Mouse (Mus musculus) regulatory T cell (primary cell): ENCODE data around the gene Ltbp1.

ENCODE experiments used
- in situ Hi-C: fragments of 300-600 bp; cut with MboI, MseI; formaldehyde crosslinking; loops from one replicate; pipeline ENCODE4 v1.15.1; 2025; ENCODE audit warnings: high pct_unique_total_duplicates

Gene Ltbp1

DNA sequence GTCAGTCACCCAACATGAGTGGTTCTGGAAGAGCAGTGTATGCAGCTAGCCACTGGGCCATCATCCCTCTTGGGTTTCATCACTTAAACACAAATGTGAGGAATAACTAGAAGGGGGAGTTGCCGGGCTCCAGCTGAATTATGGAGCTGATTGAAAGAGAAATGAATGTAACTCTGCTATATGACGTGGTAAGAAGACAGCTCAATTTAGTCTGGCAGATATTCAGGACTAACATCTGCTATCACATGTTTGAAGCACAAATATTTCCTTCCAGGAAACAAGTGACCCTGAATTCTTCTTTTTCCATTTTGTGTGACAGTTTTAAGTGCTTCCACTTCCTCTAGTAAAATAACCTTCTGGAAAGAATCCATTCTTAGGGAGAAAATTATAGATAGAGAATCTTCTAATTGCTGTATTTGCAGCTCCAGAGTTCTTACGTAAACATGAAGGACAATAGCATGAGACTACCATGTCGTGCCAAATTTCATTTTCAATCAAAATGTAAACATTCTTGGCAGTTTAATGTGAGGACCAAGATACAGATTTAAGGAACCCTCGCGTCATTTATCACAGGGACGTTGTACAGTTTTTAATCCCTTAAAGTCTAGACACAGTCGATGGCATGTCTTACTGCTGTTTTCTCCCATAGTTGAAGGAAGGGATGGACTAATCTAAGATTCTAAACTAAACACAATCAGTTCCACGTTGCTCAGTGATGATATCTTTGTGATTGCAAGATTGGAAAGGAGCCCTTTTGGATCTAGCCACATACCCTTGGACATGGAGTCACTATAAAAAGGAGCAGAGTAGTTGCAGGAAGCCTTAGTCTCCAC is 279.7 kb downstream of the Ltbp1 start:
- in situ Hi-C loops, result no loop called here

DNA sequence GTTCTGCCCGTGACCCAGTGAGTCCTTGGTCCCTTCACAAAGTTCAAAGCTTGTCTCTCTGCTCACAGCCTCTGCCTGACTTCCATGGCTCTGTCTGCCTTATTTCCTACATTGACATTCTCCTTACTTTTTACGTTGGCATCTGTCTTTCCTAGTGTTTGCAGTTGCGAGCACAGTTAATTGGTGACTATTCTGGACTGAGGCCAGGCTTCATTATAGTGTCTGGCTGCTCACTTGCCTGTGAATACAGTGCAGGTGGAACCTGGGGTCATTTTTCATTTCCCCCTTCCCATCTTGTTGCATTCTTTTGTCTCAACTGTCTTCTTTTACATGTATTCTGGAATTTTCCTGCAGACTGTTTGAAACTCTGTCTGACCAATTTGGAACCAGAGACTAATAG is 287.6 kb downstream of the Ltbp1 start:
- in situ Hi-C loops, result no loop called here

DNA sequence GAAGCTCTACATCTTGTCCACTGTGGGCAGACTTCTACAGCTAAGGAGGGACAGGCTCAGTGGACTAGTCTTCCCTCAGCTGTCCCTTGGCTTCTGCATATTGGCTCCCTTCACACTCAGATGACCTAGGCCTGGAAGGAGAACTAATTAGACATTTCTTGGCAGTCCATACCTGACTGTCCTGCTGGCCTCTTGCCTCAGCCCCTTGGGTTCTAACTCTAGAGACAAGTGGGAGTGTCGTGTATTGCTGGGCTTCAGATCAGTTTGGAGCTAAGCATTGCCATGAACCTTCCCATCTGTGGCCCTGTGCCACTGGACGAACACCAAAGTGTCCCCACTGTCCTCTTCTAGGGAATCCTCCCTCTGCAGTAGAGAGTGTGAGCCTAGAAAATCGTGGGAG is 288.4 kb downstream of the Ltbp1 start:
- in situ Hi-C loops, result no loop called here

DNA sequence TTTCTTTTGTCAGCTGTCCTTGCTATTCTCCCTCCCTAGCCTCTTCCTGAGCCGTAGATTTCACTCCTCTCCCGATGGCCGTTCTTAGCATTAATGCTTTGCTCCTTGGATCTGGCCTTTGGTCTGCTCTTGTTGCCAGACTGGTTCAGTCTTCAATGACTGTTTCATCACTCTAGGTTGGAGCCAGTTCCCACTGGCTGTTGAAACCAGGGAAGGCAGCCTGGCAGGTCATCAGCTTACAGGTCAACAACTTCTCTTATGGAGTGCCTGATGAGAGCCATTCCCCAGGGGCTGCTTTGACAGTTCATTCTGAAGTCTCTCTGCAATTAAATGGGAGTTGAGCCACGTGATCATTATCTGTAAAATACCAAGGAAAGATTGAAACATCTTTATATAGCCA is 295.5 kb downstream of the Ltbp1 start:
- in situ Hi-C loops, result no loop called here

DNA sequence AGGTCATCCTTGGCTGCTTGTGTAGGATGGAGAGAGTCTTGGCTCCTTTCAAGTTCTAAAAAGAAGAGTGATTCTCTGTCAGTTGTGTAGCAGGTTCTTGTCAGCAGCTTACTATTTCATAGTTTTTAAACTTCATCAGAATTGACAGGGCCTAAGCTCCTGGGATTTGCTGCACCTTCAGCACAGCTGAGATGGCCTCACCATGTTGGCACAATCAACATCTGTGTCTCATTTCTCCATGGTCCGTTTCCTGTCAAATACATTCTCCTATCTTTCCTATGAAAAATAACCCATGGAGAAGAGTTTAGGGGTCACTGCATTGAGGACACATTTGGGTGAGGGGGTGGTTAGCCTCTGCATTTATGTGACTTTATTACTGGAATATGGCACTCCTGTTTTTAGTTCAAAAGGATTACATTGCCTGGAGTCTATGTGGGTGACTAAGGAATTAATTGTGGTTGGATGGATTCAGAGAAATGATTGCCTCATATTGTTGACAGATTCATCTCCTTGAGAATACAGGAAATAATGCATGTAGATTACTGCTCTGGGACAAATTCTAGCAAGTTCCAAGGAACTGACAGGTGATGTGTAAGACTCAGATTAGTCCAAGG is 299.5 kb downstream of the Ltbp1 start:
- in situ Hi-C loops, result no loop called here

DNA sequence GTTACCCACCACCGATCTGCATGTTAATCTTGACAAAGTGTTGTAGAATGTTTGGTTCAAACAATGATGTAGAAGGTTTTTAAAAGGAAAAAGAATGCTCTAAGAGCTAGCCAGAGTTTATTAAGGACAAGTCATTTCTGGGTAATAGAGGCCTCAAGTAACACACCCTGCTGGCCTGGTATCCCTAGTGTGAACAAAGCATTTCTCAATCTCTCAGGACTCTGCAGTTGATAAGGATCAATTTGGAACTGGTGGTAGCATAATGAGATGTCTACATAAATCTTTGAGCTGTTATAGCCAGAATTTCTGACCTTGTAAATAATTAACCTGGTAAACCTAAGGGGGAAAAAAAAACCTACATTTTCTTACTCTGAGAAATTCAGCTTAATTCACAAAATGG is 300.3 kb downstream of the Ltbp1 start:
- in situ Hi-C loops, result no loop called here

DNA sequence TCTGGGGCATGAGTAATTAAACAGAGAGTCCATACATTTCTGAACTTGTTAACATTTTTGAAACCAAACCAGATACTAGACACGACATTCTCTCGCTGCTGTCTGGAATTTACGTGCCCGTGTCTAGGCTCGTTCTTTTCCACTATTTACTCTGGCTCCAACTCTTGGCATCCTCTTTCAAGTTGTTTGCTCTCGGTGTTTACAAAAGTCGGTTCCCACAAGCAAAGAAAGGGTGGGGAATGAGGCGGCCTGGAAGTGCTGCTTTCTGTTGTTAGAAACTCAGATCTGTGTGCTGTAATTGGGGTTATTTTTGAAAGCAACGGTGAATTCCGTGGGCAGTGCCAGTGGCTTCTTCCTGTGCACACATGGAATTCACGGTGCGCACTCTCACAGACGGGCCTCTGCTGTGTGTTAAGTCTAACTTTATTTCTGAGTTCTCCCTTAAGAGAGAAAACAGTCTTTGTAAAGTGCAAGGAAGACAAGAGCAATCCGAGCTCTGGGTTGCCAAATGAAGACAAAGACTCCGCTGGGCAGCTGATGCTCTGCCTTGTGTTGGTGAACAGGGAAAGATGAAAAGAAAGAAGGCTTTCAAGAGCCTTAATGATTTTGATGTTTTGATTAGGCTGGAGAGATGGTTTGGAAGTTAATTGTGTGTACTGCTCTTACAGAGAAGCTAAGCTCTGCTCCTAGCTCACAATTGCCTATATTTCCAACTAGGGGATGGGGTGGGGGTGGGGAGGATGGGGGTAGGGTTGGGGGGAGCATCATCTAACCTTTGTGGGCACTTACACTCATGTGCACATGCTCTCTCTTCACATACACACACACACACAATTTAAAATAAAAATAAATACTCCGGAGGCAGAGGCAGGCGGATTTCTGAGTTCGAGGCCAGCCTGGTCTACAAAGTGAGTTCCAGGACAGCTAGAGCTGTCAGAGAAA is 302.0 kb downstream of the Ltbp1 start:
- in situ Hi-C loops, result no loop called here

DNA sequence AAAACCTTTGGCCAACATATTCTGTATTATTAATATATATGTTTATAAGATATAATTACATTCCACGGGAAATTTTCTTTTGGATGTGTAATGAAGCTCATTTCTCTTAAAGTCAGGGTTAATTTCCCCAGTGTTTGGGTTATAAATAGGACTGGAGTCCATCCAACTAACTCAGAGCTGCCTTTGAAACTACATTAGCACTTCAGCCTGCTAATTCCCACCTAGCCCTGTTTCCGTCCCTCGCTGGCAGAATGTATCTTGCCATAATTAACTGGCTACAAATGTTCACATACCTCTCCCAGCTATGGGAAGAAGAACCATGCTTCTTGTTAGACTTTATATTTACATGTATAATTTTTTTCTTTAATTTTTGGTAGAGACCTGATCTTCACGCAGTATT is 311.7 kb downstream of the Ltbp1 start:
- in situ Hi-C loops, result no loop called here

DNA sequence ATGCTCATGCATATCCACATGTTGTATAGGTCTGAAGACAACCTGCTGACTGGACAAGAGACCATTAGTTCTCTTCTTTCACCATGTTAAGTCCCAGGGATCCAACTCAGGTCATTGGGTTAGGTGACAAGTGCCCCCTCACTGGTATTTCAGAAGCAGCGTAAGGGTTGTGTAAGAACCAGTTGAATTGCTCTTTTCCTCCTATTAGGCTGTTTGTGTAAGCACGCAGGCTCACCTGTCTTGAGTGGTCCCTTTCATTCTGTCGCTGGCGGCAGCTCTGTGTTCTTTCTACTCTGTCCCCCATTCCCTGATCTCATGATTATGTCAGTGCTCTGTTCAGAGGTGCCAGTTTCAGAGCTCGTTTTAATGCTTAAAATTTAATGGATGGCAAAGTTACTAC is 317.9 kb downstream of the Ltbp1 start:
- in situ Hi-C loops, result no loop called here

DNA sequence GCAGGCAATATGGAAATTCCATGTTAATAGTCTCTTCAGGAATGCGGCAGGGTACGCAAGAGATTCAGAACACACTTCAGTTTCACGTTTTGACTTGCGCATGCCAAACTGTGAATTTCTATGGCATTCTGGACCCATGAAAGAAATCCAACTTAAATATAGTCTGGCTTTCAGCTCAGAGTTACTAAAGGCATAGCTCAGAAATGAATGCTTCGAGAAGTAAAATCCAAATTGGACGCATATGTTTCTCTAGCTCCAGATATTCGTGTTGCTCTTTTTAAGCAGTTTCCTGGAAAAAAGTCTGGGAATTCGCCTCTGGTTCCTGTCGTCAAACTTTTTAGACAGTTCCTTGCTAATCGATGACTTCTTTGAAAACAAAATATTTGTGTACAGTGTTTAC is 318.4 kb downstream of the Ltbp1 start:
- in situ Hi-C loops, result no loop called here

DNA sequence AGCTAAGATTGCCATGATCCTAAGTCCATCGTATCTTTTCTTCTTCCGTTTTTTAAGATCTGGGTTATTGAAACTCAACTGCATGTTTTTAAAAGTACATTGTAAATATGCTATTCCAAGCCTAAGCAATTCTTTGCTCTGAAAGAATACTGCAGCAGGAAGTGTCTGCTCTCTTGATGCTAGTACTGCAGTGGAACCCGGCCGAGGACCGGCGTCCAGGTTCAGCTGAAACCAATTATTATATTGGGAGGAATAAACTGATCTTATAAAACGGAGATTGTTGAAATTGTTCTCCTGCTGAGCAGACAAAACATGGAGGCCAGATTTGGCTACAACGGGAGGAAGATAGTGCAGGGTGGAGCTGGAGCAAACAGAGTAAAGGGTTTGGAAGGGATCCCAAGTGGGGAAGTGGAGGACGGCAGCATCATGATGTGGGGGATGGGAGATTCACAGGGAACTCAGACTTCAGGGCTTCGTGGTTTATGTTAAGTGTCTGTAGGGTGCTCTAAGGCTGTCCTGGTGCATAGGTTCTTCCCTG is 322.8 kb downstream of the Ltbp1 start:
- in situ Hi-C loops, result no loop called here

DNA sequence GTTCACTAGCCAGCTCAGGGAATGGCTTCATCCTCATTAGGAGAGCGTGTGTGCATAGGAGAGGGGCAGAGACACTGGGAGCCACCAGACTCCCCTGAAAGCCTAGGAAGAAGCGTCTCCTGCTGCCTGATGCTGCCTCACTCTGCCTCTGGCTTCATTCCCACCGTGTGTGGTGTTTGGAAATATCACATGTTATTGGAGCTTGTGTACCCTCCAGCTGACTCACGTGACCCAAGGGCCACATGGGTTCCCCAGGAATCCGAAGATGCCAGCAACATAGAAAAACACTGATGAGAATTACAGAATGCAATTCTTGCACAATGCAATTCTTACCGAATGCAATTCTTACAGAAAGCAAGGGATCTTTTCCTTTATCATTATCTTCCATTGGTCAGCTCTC is 325.0 kb downstream of the Ltbp1 start:
- in situ Hi-C loops, result no loop called here

DNA sequence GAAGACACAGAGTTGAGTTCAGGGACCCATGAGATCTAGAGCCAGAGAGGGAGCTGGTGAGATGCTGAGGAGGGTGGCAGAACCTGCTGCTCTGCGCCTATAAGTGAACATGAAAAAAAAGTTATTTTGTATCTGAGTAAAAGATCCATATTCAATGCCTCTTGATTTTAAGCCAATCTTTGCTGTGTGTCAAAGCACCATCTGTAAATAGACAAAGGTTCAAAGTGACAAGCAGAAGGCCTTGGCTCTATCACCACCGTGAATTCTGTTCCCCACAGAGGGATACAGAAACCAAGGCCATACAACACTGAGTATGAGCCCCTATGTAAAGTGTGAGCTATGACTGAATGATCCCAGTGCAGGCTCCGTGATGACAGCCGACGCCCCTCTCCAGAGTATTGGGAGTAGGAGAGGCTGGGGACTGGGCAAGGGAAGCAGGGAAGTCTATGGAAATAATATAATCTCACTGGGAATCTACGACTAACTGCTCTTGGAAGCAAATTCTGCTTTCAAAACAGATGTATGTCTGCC is 326.1 kb downstream of the Ltbp1 start:
- in situ Hi-C loops, result no loop called here

DNA sequence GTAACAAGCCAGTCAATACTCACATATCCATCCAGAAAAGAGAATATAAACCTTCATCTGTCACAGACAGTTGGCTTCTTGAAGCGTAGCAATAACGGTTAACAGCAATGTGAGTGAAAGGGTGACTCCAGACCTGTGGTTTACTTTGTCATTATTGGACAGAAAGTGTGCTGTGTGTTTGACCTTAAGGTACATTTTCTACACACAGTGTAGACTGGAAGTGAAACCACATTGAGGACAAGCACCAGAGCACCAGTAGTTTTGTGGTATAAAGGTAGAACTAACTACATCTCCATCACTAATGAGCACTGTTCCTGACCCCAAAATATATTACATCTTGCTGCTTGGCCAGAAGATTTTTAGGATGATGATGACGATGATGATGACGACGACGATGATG is 326.9 kb downstream of the Ltbp1 start:
- in situ Hi-C loops, result no loop called here

DNA sequence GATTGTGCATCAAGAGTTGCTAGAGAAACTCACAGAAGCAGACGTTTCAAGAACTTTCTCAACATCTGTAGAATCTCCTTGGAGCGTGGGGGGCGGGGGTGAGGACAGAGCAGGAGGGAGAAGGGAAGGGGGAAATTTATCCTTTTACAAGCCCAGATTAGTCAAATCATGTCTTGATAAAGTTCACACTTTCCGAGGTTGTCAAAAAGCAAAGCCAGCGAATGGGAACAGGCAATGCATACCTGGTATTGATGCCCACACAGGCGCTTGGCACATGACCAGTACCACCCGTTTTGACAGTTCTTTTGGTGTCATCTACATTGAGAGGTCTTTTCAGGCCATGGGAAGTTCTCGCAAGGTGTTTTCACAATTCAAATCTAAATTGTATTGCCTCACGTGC is 327.6 kb downstream of the Ltbp1 start:
- in situ Hi-C loops, result no loop called here

DNA sequence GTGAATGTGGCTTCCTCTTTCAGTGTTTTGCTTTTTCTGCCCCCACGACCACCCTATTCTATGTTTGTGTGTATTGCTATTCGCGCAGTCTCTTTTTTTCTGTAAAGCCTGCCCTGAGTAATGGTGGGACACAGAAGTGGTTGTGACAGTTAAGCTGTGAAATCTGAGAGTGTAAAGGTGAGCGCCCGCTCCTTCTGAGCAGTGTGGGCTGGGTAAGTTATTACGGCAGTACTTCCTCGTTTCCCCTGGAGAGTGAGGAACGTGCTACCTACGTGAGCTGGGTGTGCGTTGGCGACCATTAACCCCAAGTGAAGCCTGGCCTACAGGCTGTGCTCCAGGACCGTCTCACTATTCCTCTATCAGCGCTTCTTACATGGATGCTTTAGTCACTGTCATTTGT is 328.4 kb downstream of the Ltbp1 start:
- in situ Hi-C loops, result no loop called here

DNA sequence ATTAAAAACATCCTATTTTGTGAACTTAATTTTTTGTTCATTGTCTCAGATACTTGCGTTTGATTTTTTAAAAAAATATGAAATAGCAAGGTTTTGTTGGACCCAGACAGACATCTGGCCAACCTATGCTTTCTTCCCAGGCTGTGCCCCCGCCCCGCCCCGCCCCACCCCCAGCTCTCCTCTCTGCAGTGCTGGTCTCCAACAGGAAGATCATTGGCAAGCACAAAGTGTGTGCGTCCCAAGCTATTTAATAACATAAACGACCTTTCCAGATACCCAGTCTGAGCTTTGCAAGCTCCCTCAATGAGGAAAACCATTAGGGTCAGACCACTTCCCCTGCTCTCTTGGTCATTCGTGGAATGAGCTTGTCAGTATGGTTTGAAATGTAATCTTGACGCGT is 330.3 kb downstream of the Ltbp1 start:
- in situ Hi-C loops, result no loop called here

DNA sequence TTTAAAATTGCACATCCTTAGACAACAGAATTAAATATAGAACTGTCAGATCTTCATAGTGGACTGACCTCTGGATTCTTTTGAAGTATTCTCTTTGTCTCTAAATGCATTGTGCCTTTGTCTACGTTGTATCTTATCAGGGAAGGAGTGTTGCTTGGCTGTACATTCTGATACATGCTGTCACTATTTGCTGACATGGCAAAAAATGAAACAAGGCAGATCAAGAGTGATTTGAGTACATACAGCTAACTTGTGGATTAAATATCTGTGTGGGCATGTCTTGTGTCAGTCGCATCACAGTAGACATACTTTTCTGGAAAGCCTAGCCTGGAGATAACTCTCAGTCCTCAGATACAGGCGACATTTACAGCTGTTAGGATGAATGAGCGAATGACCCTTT is 335.9 kb downstream of the Ltbp1 start:
- in situ Hi-C loops, result no loop called here

DNA sequence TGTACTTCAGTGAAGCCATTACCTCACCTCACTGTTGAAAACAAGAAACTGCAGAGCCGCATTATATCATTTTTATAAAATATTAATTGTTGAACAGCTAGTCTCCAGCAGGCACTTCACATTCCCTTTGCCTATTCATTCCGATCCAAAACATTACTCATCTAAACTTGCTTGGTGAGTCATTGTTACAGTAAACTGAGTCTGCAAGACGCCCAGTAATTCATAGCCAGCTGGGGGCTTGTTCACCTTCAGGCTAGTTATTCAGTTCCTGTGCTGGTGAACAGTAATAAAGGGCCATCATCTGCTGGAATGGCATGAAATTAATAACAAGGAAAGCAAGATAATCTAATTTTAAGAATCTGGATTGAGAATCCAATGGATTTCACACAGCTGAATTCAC is 339.7 kb downstream of the Ltbp1 start:
- in situ Hi-C loops, result no loop called here

DNA sequence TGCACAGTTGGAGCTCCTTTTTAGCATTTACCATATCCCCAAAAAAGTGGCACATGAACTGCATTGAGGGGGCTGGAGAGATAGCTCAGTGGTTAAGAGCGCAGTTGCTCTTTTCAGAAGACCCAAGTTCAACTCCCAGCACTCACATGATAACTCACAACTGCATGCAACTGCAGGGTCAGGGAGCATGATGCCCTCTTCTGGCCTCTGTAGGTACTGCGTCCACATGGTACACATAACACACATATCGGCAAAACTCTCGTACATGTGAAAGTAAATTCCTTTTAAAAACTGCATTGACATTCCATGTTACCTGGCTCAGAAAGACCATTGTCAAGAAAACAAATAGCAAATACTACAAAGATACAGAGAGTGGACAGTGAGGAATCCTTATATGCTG is 342.0 kb downstream of the Ltbp1 start:
- in situ Hi-C loops, result no loop called here

DNA sequence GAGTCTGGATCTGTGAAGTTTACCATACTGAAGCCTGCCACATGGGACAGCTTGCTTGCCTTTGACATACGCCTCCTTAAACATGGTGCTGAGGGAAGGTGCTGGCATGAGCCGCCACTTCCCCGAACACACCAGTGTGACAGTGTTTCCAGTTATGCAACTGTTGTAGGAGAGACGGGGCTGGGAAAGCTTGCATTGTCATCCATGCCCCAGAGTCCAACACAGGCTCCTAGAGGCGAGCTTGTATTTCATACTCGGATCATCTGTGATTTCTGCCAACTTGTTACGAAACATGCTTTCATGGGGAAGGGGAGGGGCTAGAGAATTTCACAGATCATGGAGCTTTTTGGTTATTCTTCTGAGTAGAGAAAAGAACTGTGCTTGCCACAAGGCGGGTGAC is 343.7 kb downstream of the Ltbp1 start:
- in situ Hi-C loops, result no loop called here

DNA sequence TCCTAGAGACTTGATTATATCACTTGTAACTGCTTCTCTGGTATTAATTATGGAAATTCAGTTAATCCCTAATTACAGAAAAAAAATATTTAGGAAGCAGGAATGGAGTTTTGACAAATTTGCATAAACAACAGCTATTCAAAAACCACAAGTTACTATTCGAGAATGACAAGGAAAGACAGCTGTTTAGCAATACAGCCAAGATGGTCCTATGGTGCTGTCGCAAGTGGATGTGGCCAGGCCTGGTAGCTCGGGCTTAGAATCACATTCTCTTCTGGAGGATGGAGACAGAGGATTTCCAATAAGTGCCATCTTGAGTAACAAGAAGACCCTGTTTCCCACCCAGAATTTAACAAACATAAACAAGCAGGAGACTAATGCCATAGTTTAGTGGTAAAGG is 344.2 kb downstream of the Ltbp1 start:
- in situ Hi-C loops, result no loop called here
